Mouse (Mus musculus) stomach, embryonic 16.5 days (tissue): ENCODE measurements around the gene Mapk1ip1. TPM values are rescaled to one million over a fixed set of nuclear protein-coding genes. Genes with fewer than 3 reads are reported as not detected.

ENCODE experiments used
- ATAC-seq: fragments of 200-750 bp; cut with Nextera tagmentation; 2 replicates; pipeline ENCODE4 v1.8.0; 2017; ENCODE audit warnings: moderate number of reproducible peaks, moderate TSS enrichment; ENCODE audit not compliant: insufficient read depth, low FRiP score
- H3K27ac ChIP-seq: fragments of 300-500 bp; sonication (generic); 2 replicates; pipeline ENCODE4 v1.5.1; 2014; ENCODE audit warnings: low read length
- H3K27me3 ChIP-seq: fragments of 300-500 bp; sonication (generic); 2 replicates; pipeline ENCODE4 v1.6.1; 2014; ENCODE audit warnings: low read length, control low read depth, mixed read lengths; ENCODE audit not compliant: control insufficient read depth, insufficient read depth
- H3K36me3 ChIP-seq: fragments of 300-500 bp; sonication (generic); 2 replicates; pipeline ENCODE4 v1.6.1; 2014; ENCODE audit warnings: low read length; ENCODE audit not compliant: control insufficient read depth, insufficient read depth
- H3K4me1 ChIP-seq: fragments of 300-500 bp; sonication (generic); 2 replicates; pipeline ENCODE4 v1.6.1; 2014; ENCODE audit warnings: low read length, control low read depth, mixed read lengths; ENCODE audit not compliant: control insufficient read depth, insufficient read depth
- H3K4me2 ChIP-seq: fragments of 300-500 bp; sonication (generic); 2 replicates; pipeline ENCODE4 v1.6.1; 2014; ENCODE audit warnings: low read depth, low read length, mixed read lengths
- H3K4me3 ChIP-seq: fragments of 300-500 bp; sonication (generic); replicated peaks from 2 replicates; pipeline ENCODE4 v1.5.1; 2014; ENCODE audit warnings: mild to moderate bottlenecking, low read length
- H3K9ac ChIP-seq: fragments of 300-500 bp; sonication (generic); 2 replicates; pipeline ENCODE4 v1.6.1; 2014; ENCODE audit warnings: low read length
- H3K9me3 ChIP-seq: fragments of 300-500 bp; sonication (generic); replicated peaks from 2 replicates; pipeline ENCODE4 v1.6.1; 2016; ENCODE audit warnings: low read length, control low read depth; ENCODE audit not compliant: control insufficient read depth
- WGBS: fragments of 180-500 bp; shearing (Covaris S2); extraction: QIAGEN DNeasy Blood & Tissue Kit; methylation state at CpG from one replicate; pipeline ENCODE4 v1.1.7; 2014; 5-methylcytosine and 5-hydroxymethylcytosine counted together
- polyA plus RNA-seq: library from polyadenylated mRNA; unstranded; fragments of >200 nt; fragmentation: Nextera tagmentation; extraction: Ambion mirVana; gene quantifications from 2 replicates; pipeline ENCODE4 v1.2.1, GENCODE M21; 2015

Mapk1ip1 gene
- polyA plus RNA-seq, 1 experiment from 2014 or later: 13.1 TPM

- 35% methylated on average over 8 of the region's 8 CpGs for WGBS
- Histone ChIP-seq H3K4me3 (peak overlapping the region; percentile 98), H3K9ac (peak overlapping the region; percentile 38; the same call in 1 of the 2 replicates), H3K27me3 (no peaks in the 10 kb centered on the region), H3K36me3 (no peaks in the 10 kb centered on the region), H3K27ac (no peak overlapping the region), H3K9me3 (no peaks in the 10 kb centered on the region), H3K4me1 (peaks cover 36% of the 10 kb centered on the region), H3K4me2 (peak overlapping the region; percentile 60)
- ATAC-seq: no peak
Observed at GRCm38 (mm10) chr7:138845111-138845510, 962 bp downstream of the Mapk1ip1 start.

GRCm38 (mm10) chr7:138843421-138843820, 2.7 kb downstream of the Mapk1ip1 start:
- WGBS: 94% methylated on average over 4 of the region's 4 CpGs
- Histone ChIP-seq H3K9me3 (no peaks in the 10 kb centered on the region), H3K4me3 (no peak overlapping the region), H3K27me3 (no peaks in the 10 kb centered on the region), H3K4me1 (peaks cover 30% of the 10 kb centered on the region), H3K36me3 (no peaks in the 10 kb centered on the region), H3K27ac (no peak overlapping the region), H3K9ac (no peak overlapping the region), H3K4me2 (no peak overlapping the region)
- ATAC-seq: no peak

GRCm38 (mm10) chr7:138841436-138842151, 4.5 kb downstream of the Mapk1ip1 start:
- 60% methylated on average over 3 of the region's 3 CpGs for WGBS
- Histone ChIP-seq H3K4me1 (peaks cover 17% of the 10 kb centered on the region), H3K9ac (no peak overlapping the region), H3K9me3 (no peaks in the 10 kb centered on the region), H3K27ac (no peak overlapping the region), H3K4me3 (no peak overlapping the region), H3K4me2 (no peak overlapping the region), H3K36me3 (no peaks in the 10 kb centered on the region), H3K27me3 (no peaks in the 10 kb centered on the region)
- ATAC-seq: no peak

- peaks cover 17% of the 10 kb centered on the region for H3K4me1 ChIP-seq
- H3K9ac ChIP-seq: no peak overlapping the region
- H3K4me2 ChIP-seq: no peak overlapping the region
- H3K4me3 ChIP-seq: no peak overlapping the region
- H3K9me3 ChIP-seq: no peaks in the 10 kb centered on the region
- H3K36me3 ChIP-seq: 0 out of 2 replicates have a peak, but pooled peaks cover 4% of the 10 kb centered on the region
- WGBS: 36% methylated on average over 4 of the region's 4 CpGs
- ATAC-seq: 0 out of 2 replicates have a peak, but pooled peaks have one; percentile 30
- H3K27me3 ChIP-seq: no peaks in the 10 kb centered on the region
- no peak overlapping the region for H3K27ac ChIP-seq
Observed at GRCm38 (mm10) chr7:138840594-138841021, 5.5 kb downstream of the Mapk1ip1 start.

- Histone ChIP-seq H3K4me2 (no peak overlapping the region), H3K9ac (no peak overlapping the region), H3K4me3 (no peak overlapping the region), H3K36me3 (0 out of 2 replicates have a peak, but pooled peaks cover 4% of the 10 kb centered on the region), H3K4me1 (no peaks in the 10 kb centered on the region), H3K27me3 (no peaks in the 10 kb centered on the region), H3K27ac (no peak overlapping the region), H3K9me3 (no peaks in the 10 kb centered on the region)
- no peak for ATAC-seq
- whole genome bisulfite sequencing: 92% methylated on average over 3 of the region's 3 CpGs
Observed at GRCm38 (mm10) chr7:138835028-138835427, 11.0 kb downstream of the Mapk1ip1 start.

- no peaks in the 10 kb centered on the region for H3K36me3 ChIP-seq
- H3K9me3 ChIP-seq: no peaks in the 10 kb centered on the region
- H3K4me3 ChIP-seq: no peak overlapping the region
- no peaks in the 10 kb centered on the region for H3K4me1 ChIP-seq
- H3K27me3 ChIP-seq: no peaks in the 10 kb centered on the region
- H3K9ac ChIP-seq: no peak overlapping the region
- no peak overlapping the region for H3K4me2 ChIP-seq
- no peak for ATAC-seq
- H3K27ac ChIP-seq: no peak overlapping the region
- WGBS: 16% methylated on average over 11 of the region's 11 CpGs
Observed at GRCm38 (mm10) chr7:138827812-138828211, 18.3 kb downstream of the Mapk1ip1 start.

- Histone ChIP-seq H3K27ac (no peak overlapping the region), H3K4me3 (no peak overlapping the region), H3K9ac (no peak overlapping the region), H3K9me3 (no peaks in the 10 kb centered on the region), H3K4me2 (no peak overlapping the region), H3K36me3 (no peaks in the 10 kb centered on the region), H3K27me3 (no peaks in the 10 kb centered on the region), H3K4me1 (no peaks in the 10 kb centered on the region)
- ATAC-seq: no peak
- WGBS: 76% methylated on average over 19 of the region's 19 CpGs
Observed at GRCm38 (mm10) chr7:138824995-138825756, 20.9 kb downstream of the Mapk1ip1 start.

- 83% methylated on average over 6 of the region's 6 CpGs for WGBS
- no peaks in the 10 kb centered on the region for H3K9me3 ChIP-seq
- no peaks in the 10 kb centered on the region for H3K36me3 ChIP-seq
- no peak for ATAC-seq
- H3K27me3 ChIP-seq: no peaks in the 10 kb centered on the region
- H3K4me3 ChIP-seq: no peak overlapping the region
- H3K9ac ChIP-seq: no peak overlapping the region
- H3K4me2 ChIP-seq: no peak overlapping the region
- H3K27ac ChIP-seq: no peak overlapping the region
- H3K4me1 ChIP-seq: no peaks in the 10 kb centered on the region
Observed at GRCm38 (mm10) chr7:138824423-138824822, 21.6 kb downstream of the Mapk1ip1 start.

GRCm38 (mm10) chr7:138818314-138818713, 27.8 kb downstream of the Mapk1ip1 start:
- no peaks in the 10 kb centered on the region for H3K36me3 ChIP-seq
- no peak overlapping the region for H3K4me3 ChIP-seq
- 61% methylated on average over 4 of the region's 4 CpGs for WGBS
- H3K4me1 ChIP-seq: no peaks in the 10 kb centered on the region
- no peak for ATAC-seq
- no peak overlapping the region for H3K4me2 ChIP-seq
- H3K27me3 ChIP-seq: no peaks in the 10 kb centered on the region
- H3K9ac ChIP-seq: no peak overlapping the region
- H3K27ac ChIP-seq: no peak overlapping the region
- no peaks in the 10 kb centered on the region for H3K9me3 ChIP-seq
